Mouse (Mus musculus): ENCODE results near the gene Cdc27.
"Not testable (repeated sequence)": the region's sequence is repeated elsewhere in the genome, so short reads cannot be mapped to it uniquely, and the experiment has no call there.

Gene Cdc27

GRCm38 (mm10) chr11:104572566-104572965, 22.1 kb upstream of the Cdc27 start:
- in situ Hi-C loops (cut with MboI, MseI): no loop called here

GRCm38 (mm10) chr11:104572091-104572490, 21.7 kb upstream of the Cdc27 start:
- in situ Hi-C loops (cut with MboI, MseI): no loop called here

GRCm38 (mm10) chr11:104571373-104571772, 21.0 kb upstream of the Cdc27 start:
- in situ Hi-C loops (cut with MboI, MseI): not testable (repeated sequence)

GRCm38 (mm10) chr11:104570515-104570914, 20.1 kb upstream of the Cdc27 start:
- in situ Hi-C loops (cut with MboI, MseI): not testable (repeated sequence)

- in situ Hi-C loops (cut with MboI, MseI): no loop called here
Measured at GRCm38 (mm10) chr11:104568326-104568725, 17.9 kb upstream of the Cdc27 start.

- in situ Hi-C loops (cut with MboI, MseI): no loop called here
Measured at GRCm38 (mm10) chr11:104567736-104568135, 17.3 kb upstream of the Cdc27 start.

- in situ Hi-C loops (cut with MboI, MseI): no loop called here
Measured at GRCm38 (mm10) chr11:104566796-104567195, 16.4 kb upstream of the Cdc27 start.

- in situ Hi-C loops (cut with MboI, MseI): no loop called here
Measured at GRCm38 (mm10) chr11:104566097-104566496, 15.7 kb upstream of the Cdc27 start.

GRCm38 (mm10) chr11:104565172-104565571, 14.8 kb upstream of the Cdc27 start:
- in situ Hi-C loops (cut with MboI, MseI): no loop called here

GRCm38 (mm10) chr11:104563496-104563895, 13.1 kb upstream of the Cdc27 start:
- in situ Hi-C loops (cut with MboI, MseI): no loop called here

GRCm38 (mm10) chr11:104560971-104561370, 10.6 kb upstream of the Cdc27 start:
- in situ Hi-C loops (cut with MboI, MseI): no loop called here

- in situ Hi-C loops (cut with MboI, MseI): no loop called here
Measured at GRCm38 (mm10) chr11:104558651-104559403, 8.4 kb upstream of the Cdc27 start.

GRCm38 (mm10) chr11:104558065-104558464, 7.6 kb upstream of the Cdc27 start:
- in situ Hi-C loops (cut with MboI, MseI): no loop called here

GRCm38 (mm10) chr11:104549438-104550405, 698 bp downstream of the Cdc27 start:
- in situ Hi-C loops (cut with MboI, MseI): loop anchor here in 1 of 2 experiments (25.0 kb wide), 1 partner anchor 1713 kb away; the partner anchor contains the start of genes Ftsj3, Psmc5 and Smarcd2

GRCm38 (mm10) chr11:104547502-104547901, 2.9 kb downstream of the Cdc27 start:
- in situ Hi-C loops (cut with MboI, MseI): loop anchor here in 1 of 2 experiments (25.0 kb wide), 1 partner anchor 1715 kb away; the partner anchor contains the start of genes Ftsj3, Psmc5 and Smarcd2

GRCm38 (mm10) chr11:104544507-104544906, 5.9 kb downstream of the Cdc27 start:
- in situ Hi-C loops (cut with MboI, MseI): loop anchor here in 1 of 2 experiments (25.0 kb wide), 1 partner anchor 1718 kb away; the partner anchor contains the start of genes Ftsj3, Psmc5 and Smarcd2

GRCm38 (mm10) chr11:104543337-104543736, 7.1 kb downstream of the Cdc27 start:
- in situ Hi-C loops (cut with MboI, MseI): loop anchor here in 1 of 2 experiments (25.0 kb wide), 1 partner anchor 1719 kb away; the partner anchor contains the start of genes Ftsj3, Psmc5 and Smarcd2

- in situ Hi-C loops (cut with MboI, MseI): loop anchor here in 1 of 2 experiments (25.0 kb wide), 1 partner anchor 1722 kb away; the partner anchor contains the start of genes Ftsj3, Psmc5 and Smarcd2
Measured at GRCm38 (mm10) chr11:104539811-104540210, 10.6 kb downstream of the Cdc27 start.

- in situ Hi-C loops (cut with MboI, MseI): loop anchor here in 1 of 2 experiments (25.0 kb wide), 1 partner anchor 1724 kb away; the partner anchor contains the start of genes Ftsj3, Psmc5 and Smarcd2
Measured at GRCm38 (mm10) chr11:104537945-104538555, 12.4 kb downstream of the Cdc27 start.

- in situ Hi-C loops (cut with MboI, MseI): loop anchor here in 1 of 2 experiments (25.0 kb wide), 1 partner anchor 1725 kb away; the partner anchor contains the start of genes Ftsj3, Psmc5 and Smarcd2
Measured at GRCm38 (mm10) chr11:104536843-104537242, 13.6 kb downstream of the Cdc27 start.

GRCm38 (mm10) chr11:104525935-104526334, 24.5 kb downstream of the Cdc27 start:
- in situ Hi-C loops (cut with MboI, MseI): loop anchor here in 1 of 2 experiments (25.0 kb wide), 1 partner anchor 1736 kb away; the partner anchor contains the start of genes Ftsj3, Psmc5 and Smarcd2
